Mouse (Mus musculus) hindbrain, embryonic 16.5 days (tissue): ENCODE measurements at regions not wholly inside any gene's neighbourhood (a gene's known extent, or its start where the extent isn't known, plus 50 kb on each side); places are given as distances from the start of the nearest gene placed in this dataset.

ENCODE experiments used
- ATAC-seq: fragments of 200-750 bp; cut with Nextera tagmentation; 2 replicates; pipeline ENCODE4 v1.8.0; 2017; ENCODE audit warnings: moderate TSS enrichment, moderate library complexity
- H3K27ac ChIP-seq: fragments of 300-500 bp; sonication (generic); 2 replicates; pipeline ENCODE4 v1.5.1; 2014; ENCODE audit warnings: low read depth, mild to moderate bottlenecking, control low read depth, low read length, moderate library complexity
- H3K27me3 ChIP-seq: fragments of 300-500 bp; sonication (generic); replicated peaks from 2 replicates; pipeline ENCODE4 v1.6.1; 2014; ENCODE audit warnings: low read length; ENCODE audit not compliant: control insufficient read depth, insufficient read depth
- H3K36me3 ChIP-seq: fragments of 300-500 bp; sonication (generic); 2 replicates; pipeline ENCODE4 v1.6.1; 2014; ENCODE audit warnings: mild to moderate bottlenecking, low read length, moderate library complexity, mixed read lengths; ENCODE audit not compliant: control insufficient read depth, insufficient read depth
- H3K4me1 ChIP-seq: fragments of 300-500 bp; sonication (generic); 2 replicates; pipeline ENCODE4 v1.6.1; 2014; ENCODE audit warnings: low read depth, low read length; ENCODE audit not compliant: control insufficient read depth, insufficient read depth
- H3K4me2 ChIP-seq: fragments of 300-500 bp; sonication (generic); 2 replicates; pipeline ENCODE4 v1.6.1; 2014; ENCODE audit warnings: mild to moderate bottlenecking, low read length, control low read depth, moderate library complexity
- H3K4me3 ChIP-seq: fragments of 300-500 bp; sonication (generic); 2 replicates; pipeline ENCODE4 v1.5.1; 2014; ENCODE audit warnings: mild to moderate bottlenecking, low read length, control low read depth, moderate library complexity
- H3K9ac ChIP-seq: fragments of 300-500 bp; sonication (generic); 2 replicates; pipeline ENCODE4 v1.6.1; 2014; ENCODE audit warnings: low read depth, mild to moderate bottlenecking, control low read depth, low read length, moderate library complexity
- H3K9me3 ChIP-seq: fragments of 300-500 bp; sonication (generic); 2 replicates; pipeline ENCODE4 v1.6.1; 2014; ENCODE audit warnings: mild to moderate bottlenecking, low read length, moderate library complexity; ENCODE audit not compliant: control insufficient read depth
- WGBS: fragments of 180-500 bp; shearing (Covaris S2); extraction: QIAGEN DNeasy Blood & Tissue Kit; methylation state at CpG from one replicate; pipeline ENCODE4 v1.1.7; 2014; 5-methylcytosine and 5-hydroxymethylcytosine counted together

- H3K4me1 ChIP-seq: no peaks in the 10 kb centered on the region
- H3K9ac ChIP-seq: no peak overlapping the region
- H3K9me3 ChIP-seq: no peaks in the 10 kb centered on the region
- no peak for ATAC-seq
- H3K36me3 ChIP-seq: no peaks in the 10 kb centered on the region
- WGBS: 30% methylated on average over 4 of the region's 4 CpGs
- no peaks in the 10 kb centered on the region for H3K27me3 ChIP-seq
- H3K4me3 ChIP-seq: no peak overlapping the region
- H3K27ac ChIP-seq: no peak overlapping the region
- no peak overlapping the region for H3K4me2 ChIP-seq
Measured at GRCm38 (mm10) chr10:118973324-118973723, 103.3 kb upstream of the Dyrk2 start.

DNA sequence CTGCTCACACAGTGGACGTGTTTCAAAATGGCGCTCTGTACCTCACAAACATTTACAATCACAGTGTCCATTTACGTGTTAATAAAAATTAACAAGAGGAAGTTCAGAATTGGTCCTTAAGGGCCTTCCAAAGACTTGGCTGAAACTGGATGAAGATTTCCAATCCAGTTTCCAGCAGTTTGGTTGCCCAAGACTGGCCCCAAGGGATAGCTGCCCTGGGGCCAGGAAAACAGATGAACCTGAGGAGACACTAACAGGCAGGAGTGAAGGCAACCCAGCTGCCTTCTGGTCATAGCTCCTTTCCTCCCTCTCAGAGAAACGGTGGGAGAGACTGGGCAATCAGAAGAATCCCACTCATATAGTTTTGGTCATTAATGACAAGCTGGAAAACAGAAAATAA is 102.6 kb upstream of the Dyrk2 start:
- H3K36me3 ChIP-seq: no peaks in the 10 kb centered on the region
- ATAC-seq: no peak
- 91% methylated on average over 4 of the region's 4 CpGs for WGBS
- H3K4me1 ChIP-seq: no peaks in the 10 kb centered on the region
- H3K27ac ChIP-seq: no peak overlapping the region
- no peak overlapping the region for H3K4me3 ChIP-seq
- no peaks in the 10 kb centered on the region for H3K9me3 ChIP-seq
- H3K27me3 ChIP-seq: no peaks in the 10 kb centered on the region
- H3K4me2 ChIP-seq: no peak overlapping the region
- H3K9ac ChIP-seq: no peak overlapping the region

GRCm38 (mm10) chr10:118970457-118971175 is 100.6 kb upstream of the Dyrk2 start:
- H3K4me3 ChIP-seq: no peak overlapping the region
- 57% methylated on average over 14 of the region's 14 CpGs for WGBS
- H3K27ac ChIP-seq: no peak overlapping the region
- H3K9ac ChIP-seq: no peak overlapping the region
- H3K9me3 ChIP-seq: no peaks in the 10 kb centered on the region
- H3K4me2 ChIP-seq: no peak overlapping the region
- no peaks in the 10 kb centered on the region for H3K36me3 ChIP-seq
- H3K4me1 ChIP-seq: no peaks in the 10 kb centered on the region
- H3K27me3 ChIP-seq: no peaks in the 10 kb centered on the region
- no peak; the same call in 1 of the 2 replicates for ATAC-seq

- Histone ChIP-seq H3K9ac (no peak overlapping the region), H3K36me3 (no peaks in the 10 kb centered on the region), H3K4me1 (no peaks in the 10 kb centered on the region; the same call in 1 of the 2 replicates), H3K4me3 (no peak overlapping the region), H3K27ac (no peak overlapping the region), H3K27me3 (no peaks in the 10 kb centered on the region), H3K9me3 (no peaks in the 10 kb centered on the region), H3K4me2 (no peak overlapping the region)
- WGBS: 14% methylated on average over 7 of the region's 7 CpGs
- ATAC-seq: peak; percentile 87
Measured at GRCm38 (mm10) chr10:118961713-118962181, 91.7 kb upstream of the Dyrk2 start.

GRCm38 (mm10) chr10:118960076-118960475 is 90.1 kb upstream of the Dyrk2 start:
- no peak for ATAC-seq
- Histone ChIP-seq H3K4me1 (no peaks in the 10 kb centered on the region; the same call in 1 of the 2 replicates), H3K27ac (no peak overlapping the region), H3K27me3 (no peaks in the 10 kb centered on the region), H3K4me2 (no peak overlapping the region), H3K9ac (no peak overlapping the region), H3K9me3 (no peaks in the 10 kb centered on the region), H3K4me3 (no peak overlapping the region), H3K36me3 (no peaks in the 10 kb centered on the region)
- 50% methylated on average over 6 of the region's 6 CpGs for WGBS

DNA sequence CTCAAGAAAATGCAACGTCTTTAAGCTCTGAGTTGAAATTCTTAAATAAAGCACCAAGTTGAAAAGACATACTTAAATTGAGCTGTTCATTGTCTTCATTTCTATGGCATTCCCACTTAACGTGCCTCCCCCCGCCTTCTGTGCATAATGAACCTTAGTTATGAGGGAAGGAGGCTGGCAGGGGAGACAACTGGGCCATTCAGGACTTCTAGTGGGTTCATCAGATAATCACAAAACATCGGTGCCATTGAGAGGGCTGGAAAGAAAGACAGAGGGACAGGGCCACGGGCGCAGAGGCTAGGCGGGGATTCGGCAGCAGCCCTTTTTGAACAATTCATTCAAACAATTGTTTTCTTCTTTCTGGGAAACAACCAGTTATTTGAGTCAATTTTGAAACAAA is 89.6 kb upstream of the Dyrk2 start:
- WGBS: 23% methylated on average over 8 of the region's 8 CpGs
- no peak overlapping the region for H3K9ac ChIP-seq
- H3K27ac ChIP-seq: no peak overlapping the region
- no peak for ATAC-seq
- H3K4me2 ChIP-seq: no peak overlapping the region
- no peaks in the 10 kb centered on the region; the same call in 1 of the 2 replicates for H3K4me1 ChIP-seq
- no peaks in the 10 kb centered on the region for H3K27me3 ChIP-seq
- H3K9me3 ChIP-seq: no peaks in the 10 kb centered on the region
- no peaks in the 10 kb centered on the region for H3K36me3 ChIP-seq
- no peak overlapping the region for H3K4me3 ChIP-seq

DNA sequence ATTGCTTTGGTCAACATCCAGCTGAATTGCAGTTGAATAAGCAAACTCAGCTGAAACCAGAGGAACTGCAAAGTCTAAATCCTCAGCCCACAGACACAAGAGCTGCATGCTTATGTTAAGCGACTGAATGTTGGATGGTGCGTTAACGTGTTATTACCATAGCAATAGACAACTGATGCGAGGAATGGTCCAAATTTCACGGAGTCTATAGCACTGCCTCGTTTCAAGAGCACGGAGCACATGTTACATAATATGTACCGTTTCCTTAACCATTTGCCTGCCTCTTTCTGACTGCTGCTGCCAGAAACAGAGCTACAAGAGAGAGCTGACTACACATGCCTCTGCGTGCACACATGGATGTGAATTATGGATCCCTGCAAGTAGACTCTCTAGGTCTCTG is 86.3 kb upstream of the Dyrk2 start:
- Histone ChIP-seq H3K4me3 (no peak overlapping the region), H3K27ac (no peak overlapping the region), H3K27me3 (no peaks in the 10 kb centered on the region), H3K4me2 (no peak overlapping the region), H3K9ac (no peak overlapping the region), H3K4me1 (no peaks in the 10 kb centered on the region; the same call in 1 of the 2 replicates), H3K36me3 (no peaks in the 10 kb centered on the region), H3K9me3 (no peaks in the 10 kb centered on the region)
- WGBS: 56% methylated on average over 9 of the region's 9 CpGs
- no peak for ATAC-seq

GRCm38 (mm10) chr10:118953440-118953839 is 83.4 kb upstream of the Dyrk2 start:
- 94% methylated on average over 6 of the region's 6 CpGs for WGBS
- no peak overlapping the region for H3K9ac ChIP-seq
- H3K27me3 ChIP-seq: no peaks in the 10 kb centered on the region
- H3K9me3 ChIP-seq: no peaks in the 10 kb centered on the region
- H3K4me3 ChIP-seq: no peak overlapping the region
- no peak overlapping the region for H3K4me2 ChIP-seq
- H3K4me1 ChIP-seq: no peaks in the 10 kb centered on the region
- no peak for ATAC-seq
- H3K27ac ChIP-seq: no peak overlapping the region
- no peaks in the 10 kb centered on the region for H3K36me3 ChIP-seq

- Histone ChIP-seq H3K4me1 (no peaks in the 10 kb centered on the region), H3K9me3 (no peaks in the 10 kb centered on the region), H3K9ac (no peak overlapping the region), H3K27me3 (no peaks in the 10 kb centered on the region), H3K27ac (no peak overlapping the region), H3K4me3 (no peak overlapping the region), H3K4me2 (no peak overlapping the region), H3K36me3 (no peaks in the 10 kb centered on the region)
- ATAC-seq: no peak
- WGBS: 83% methylated on average over 9 of the region's 9 CpGs
Measured at GRCm38 (mm10) chr10:118952756-118953155, 82.7 kb upstream of the Dyrk2 start.
